Mouse (Mus musculus) left cerebral cortex, adult 2 months (tissue): ENCODE results near the gene Entpd1. TPM values are rescaled to one million over a fixed set of nuclear protein-coding genes. Genes with fewer than 3 reads are reported as not detected.

Experiments used
- DNase-seq, 2 experiments: peaks; one replicate each; pipeline ENCODE4 v3.0.0; 2021 to 2022; ENCODE audit warnings: low spot score in 2 of 2, mixed read lengths in 1 of 2; ENCODE audit errors: extremely low spot score in 1 of 2
- H3K27ac ChIP-seq: fragments of 200-600 bp; 2 replicates; pipeline ENCODE4 v1.8.1; 2022
- H3K4me3 ChIP-seq: fragments of 200-600 bp; 2 replicates; pipeline ENCODE4 v1.8.1; 2022
- CTCF ChIP-seq: fragments of 200-600 bp; IDR thresholded peaks from 2 replicates; pipeline ENCODE4 v1.8.1; 2022; ENCODE audit warnings: antibody characterized with exemption, mild to moderate bottlenecking, moderate library complexity
- intact Hi-C: fragments of 180-260 bp; cut with DNase I; formaldehyde crosslinking; loops from one replicate; pipeline ENCODE4 v1.15.1; 2025
- total RNA-seq, 2 experiments: library from RNA; stranded (reverse); gene quantifications; 2 replicates each; pipeline ENCODE4 v1.2.3; 2021

Gene Entpd1
- total RNA-seq, 2 experiments from 2014 or later, result 14.1 to 18.4 TPM

- peak overlapping the region; percentile 72 for H3K27ac ChIP-seq
- peak overlapping the region; percentile 3; the same call in 1 of the 2 replicates for H3K4me3 ChIP-seq
- no peak for TF ChIP-seq CTCF
- DNase-seq, result no peak
- intact Hi-C loops, result no loop called here
Measured at GRCm38 (mm10) chr19:40733409-40733808, 121.2 kb downstream of the Entpd1 start.

DNA sequence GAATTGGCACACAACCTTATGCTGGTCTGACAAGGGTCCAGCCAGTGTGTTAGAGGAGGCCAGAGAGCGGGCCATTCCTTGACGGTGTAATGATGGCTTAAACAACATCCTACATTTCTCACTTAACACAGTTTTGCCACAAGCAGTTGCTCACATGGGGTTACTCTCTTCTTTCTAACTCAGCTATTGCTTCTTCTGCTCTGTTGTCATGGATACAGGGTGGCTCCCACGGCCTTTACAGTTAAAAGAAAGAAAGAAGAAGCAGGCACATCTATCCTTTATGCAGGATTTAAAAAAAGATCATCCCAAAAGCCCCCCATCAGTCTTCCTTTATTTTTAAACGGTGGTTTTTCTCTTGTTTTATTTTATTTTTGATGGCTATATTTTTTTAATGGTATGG, 121.7 kb downstream of the Entpd1 start:
- DNase-seq, result no peak
- TF ChIP-seq CTCF, result no peak

DNA sequence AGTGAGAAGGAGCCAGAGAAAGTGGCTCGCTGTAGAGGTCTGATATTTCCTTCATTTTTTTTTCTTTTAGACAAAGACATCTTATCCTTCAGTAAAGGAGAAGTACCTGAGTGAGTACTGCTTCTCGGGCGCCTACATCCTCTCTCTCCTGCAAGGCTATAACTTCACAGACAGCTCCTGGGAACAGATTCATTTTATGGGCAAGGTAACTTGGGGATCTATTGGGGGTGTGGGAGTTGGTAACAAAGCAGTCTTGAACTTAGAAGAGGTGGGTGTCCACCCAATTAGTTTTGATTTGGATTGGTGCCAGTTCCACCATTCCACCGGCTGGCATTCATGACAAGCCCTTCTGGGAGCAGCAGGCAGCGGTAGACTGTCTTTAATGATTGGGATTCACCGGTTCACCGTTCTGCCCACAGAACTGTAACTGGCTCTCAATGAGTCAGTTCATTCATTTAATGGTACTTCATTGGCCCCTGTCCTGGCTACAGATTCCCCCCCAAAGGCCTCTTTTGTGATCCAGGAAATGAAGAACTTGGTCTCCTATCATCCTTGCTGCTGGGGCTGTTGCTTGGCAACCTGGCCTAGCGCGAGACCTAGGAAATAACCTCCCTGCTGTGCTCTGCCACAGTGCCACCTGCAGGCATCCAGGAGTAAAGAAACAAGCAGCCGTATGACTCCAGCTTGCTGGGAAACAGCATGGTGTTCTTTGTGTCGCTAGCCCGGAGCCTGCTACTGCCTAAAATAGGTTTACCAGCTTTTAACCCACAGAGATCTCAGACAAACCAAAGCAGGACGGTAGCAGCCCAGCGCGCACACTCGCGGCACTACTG, 124.7 kb downstream of the Entpd1 start:
- peak; percentile 82 for TF ChIP-seq CTCF
- 0 out of 2 replicates have a peak overlapping the region, but pooled peaks have one; percentile 13 for H3K4me3 ChIP-seq
- H3K27ac ChIP-seq, result peak overlapping the region; percentile 32; the same call in 1 of the 2 replicates
- peak; percentile 73 to 76 for DNase-seq
- intact Hi-C loops, result loop anchor here (5.0 kb wide), 1 partner anchor 95 kb away; the partner anchor contains the start of gene Ccnj

More for the DNA sequence above, 121.7 kb downstream of the Entpd1 start:
- Histone ChIP-seq H3K27ac (peak overlapping the region; percentile 72), H3K4me3 (no peak overlapping the region)
- intact Hi-C loops, result no loop called here

- DNase-seq, result no peak
- Histone ChIP-seq H3K27ac (no peak overlapping the region), H3K4me3 (no peak overlapping the region)
- intact Hi-C loops, result loop anchor here (5.0 kb wide), 1 partner anchor 95 kb away; the partner anchor contains the start of gene Ccnj
- no peak for TF ChIP-seq CTCF
Measured at GRCm38 (mm10) chr19:40737613-40738012, 125.4 kb downstream of the Entpd1 start.

- no peak for DNase-seq
- no peak overlapping the region for H3K4me3 ChIP-seq
- intact Hi-C loops, result loop anchor here (5.0 kb wide), 1 partner anchor 93 kb away; the partner anchor contains the start of gene Ccnj
- H3K27ac ChIP-seq, result no peak overlapping the region
- TF ChIP-seq CTCF, result no peak
Measured at GRCm38 (mm10) chr19:40738683-40739324, 126.6 kb downstream of the Entpd1 start.

DNA sequence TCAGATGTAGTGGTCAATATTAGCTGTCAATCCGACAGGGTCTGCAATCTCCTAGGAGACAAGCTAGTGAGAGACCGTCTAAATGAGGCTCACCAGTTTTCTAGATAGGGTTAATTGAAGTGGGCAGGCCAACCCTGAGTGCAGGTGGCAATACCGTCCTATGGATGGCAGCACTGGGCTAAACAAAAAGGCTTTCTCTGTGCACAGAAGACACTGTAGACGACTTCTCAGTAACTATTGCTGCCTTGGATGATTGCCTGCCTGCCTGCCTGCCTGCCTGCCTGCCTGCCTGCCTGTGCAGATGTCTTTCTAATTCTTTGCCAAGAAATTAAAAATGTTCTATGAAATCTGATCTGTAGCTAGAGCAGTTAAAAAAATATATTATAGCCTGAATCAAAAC, 134.4 kb downstream of the Entpd1 start:
- Histone ChIP-seq H3K27ac (no peak overlapping the region), H3K4me3 (no peak overlapping the region)
- intact Hi-C loops, result no loop called here
- no peak for DNase-seq
- TF ChIP-seq CTCF, result no peak; the same call in none of the 2 replicates

DNA sequence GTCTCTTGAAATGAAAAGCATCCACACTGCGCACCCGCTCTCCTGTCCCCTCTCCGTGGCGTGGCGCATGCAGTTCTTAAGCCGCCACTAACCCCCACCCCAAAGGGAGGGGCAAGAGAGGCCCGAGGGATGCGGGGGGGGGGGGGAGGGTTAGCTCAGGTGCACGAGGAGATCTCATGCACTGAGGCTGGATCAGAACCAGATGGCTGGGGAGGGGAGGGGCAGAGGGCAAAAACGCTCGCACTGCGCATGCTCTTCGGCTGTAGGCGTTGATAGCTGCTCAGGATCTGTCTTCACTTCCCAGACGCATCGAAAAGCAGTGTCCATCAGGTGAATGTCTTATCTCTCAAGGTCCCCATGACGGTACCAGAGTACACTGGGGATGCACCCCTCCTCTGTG, 136.4 kb downstream of the Entpd1 start, which contains the start of gene Cc2d2b:
Gene Cc2d2b (plus strand): TSS at position 195 of the 400 bp plus-strand sequence.
- intact Hi-C loops, result no loop called here
- no peak for DNase-seq
- Histone ChIP-seq H3K4me3 (no peak within 1 kb of the TSS), H3K27ac (no peak within 1 kb of the TSS)
- no peak for TF ChIP-seq CTCF

DNA sequence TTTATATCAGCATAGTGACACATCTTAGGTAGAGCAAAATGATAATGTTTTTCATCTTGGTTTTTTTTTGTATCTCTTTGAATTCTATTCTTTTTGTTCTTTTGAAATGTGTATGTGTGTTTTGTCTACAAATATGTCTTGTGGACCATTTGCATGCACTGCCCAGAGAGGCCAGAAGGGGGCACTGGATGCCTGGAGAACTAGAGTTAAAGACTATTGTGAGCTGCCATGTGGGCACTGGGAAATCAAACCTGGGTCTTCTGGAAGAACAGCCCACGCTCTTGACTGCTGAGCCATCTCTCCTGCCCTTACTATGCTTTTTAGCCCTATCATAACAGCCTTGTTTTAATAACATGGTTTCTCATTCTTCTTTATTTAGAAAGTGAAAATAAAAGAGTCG, 142.1 kb downstream of the Entpd1 start:
- Histone ChIP-seq H3K4me3 (no peak overlapping the region), H3K27ac (no peak overlapping the region)
- peak; percentile 51 for TF ChIP-seq CTCF
- intact Hi-C loops, result loop anchor here (5.0 kb wide), 1 partner anchor 263 kb away; no protein-coding TSS in a partner anchor
- DNase-seq, result no peak

DNA sequence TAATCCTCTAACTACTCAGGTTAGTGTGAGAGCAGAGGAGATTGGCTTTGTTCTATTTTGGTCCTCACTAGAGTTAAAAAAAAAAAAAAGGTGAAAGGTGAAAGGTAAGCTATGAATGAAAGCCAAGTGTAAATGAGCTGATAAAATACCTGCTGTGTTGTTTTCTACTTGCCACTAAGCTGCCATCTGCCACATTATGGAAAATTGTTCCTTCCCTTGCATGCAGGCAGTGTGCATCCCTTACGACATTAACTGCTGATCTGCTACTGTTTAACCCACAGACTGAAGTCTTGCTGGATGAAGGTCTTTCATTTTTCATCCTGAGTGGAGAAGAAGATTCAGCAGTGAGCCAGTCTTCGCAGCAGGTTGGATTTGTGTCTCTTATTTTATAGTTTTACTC, 147.9 kb downstream of the Entpd1 start:
- no peak for DNase-seq
- intact Hi-C loops, result no loop called here
- Histone ChIP-seq H3K27ac (no peak overlapping the region), H3K4me3 (no peak overlapping the region)
- no peak for TF ChIP-seq CTCF

DNA sequence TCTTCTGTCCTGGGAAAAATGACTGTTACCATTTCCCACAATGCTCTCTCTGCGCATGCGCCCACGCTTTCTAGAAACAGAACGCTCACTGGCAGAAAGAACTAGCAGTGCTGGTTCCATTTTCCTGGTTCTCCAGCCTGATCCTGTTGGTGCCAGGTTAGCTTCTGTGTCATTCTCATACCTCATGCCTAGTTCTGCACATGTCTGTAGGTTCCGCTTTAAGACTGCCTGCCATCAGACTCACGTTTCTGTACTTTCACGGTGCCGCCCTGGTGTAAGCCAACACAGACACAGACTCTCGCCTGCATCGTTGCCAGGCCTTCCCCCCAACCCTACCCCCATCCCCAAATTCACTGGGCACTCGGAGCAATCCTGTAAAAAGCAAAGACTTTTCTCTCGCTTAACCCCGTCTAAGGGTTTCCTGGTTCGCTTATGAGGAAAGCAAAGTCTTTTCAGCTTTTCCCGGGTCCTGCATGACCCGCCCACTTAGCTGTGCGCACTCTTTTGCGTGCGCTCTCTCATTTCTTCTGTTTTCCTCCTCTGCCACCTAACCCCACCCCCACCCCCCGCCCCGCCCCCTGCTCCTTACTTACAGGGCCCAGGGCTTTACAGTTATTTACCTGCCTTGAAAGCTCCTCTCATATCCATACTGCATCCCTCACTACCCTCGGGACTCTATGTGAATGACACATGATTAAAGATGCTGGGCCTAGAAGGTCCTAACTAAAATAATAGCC, 150.0 kb downstream of the Entpd1 start:
- peak overlapping the region; percentile 51; the same call in 1 of the 2 replicates for H3K27ac ChIP-seq

DNA sequence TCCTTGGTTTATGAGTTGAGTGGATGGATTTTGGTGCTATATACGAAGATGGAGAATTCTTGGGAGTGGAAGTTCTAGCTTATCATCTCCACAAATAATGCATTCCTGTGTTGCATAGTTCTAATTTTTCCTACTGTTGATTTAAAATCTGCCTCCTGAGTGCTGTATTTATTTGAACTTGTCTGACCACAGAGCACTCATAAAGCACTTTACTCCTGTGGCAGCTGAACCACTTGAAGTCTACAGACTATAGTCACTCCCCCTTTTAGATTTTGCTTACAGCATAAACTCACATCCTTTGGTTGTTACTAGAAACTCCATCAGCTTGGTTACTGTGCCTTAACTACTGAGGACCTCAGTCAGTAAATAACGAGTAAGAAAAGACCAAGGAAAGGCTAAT, 155.0 kb downstream of the Entpd1 start:
- H3K4me3 ChIP-seq, result no peak overlapping the region

More for the DNA sequence above, 150.0 kb downstream of the Entpd1 start:
- TF ChIP-seq CTCF, result no peak
- H3K4me3 ChIP-seq, result peak overlapping the region; percentile 32
- intact Hi-C loops, result no loop called here
- DNase-seq, result peak; percentile 19 to 47

More for the DNA sequence above, 155.0 kb downstream of the Entpd1 start:
- no peak for TF ChIP-seq CTCF
- intact Hi-C loops, result no loop called here
- DNase-seq, result no peak
- no peak overlapping the region for H3K27ac ChIP-seq
